Mouse (Mus musculus) cortical plate, adult 2 months (tissue): Measurements from ENCODE around the gene Cyp2c69.

Experiments used
- CTCF ChIP-seq: fragments of 200-500 bp; IDR thresholded peaks from 2 replicates; pipeline ENCODE4 v1.5.1; 2011; ENCODE audit warnings: mild to moderate bottlenecking, control low read depth, low read length; ENCODE audit not compliant: insufficient read depth; ENCODE audit errors: extremely low read depth
- POLR2A ChIP-seq: fragments of 200-500 bp; IDR thresholded peaks from 2 replicates; pipeline ENCODE4 v1.6.1; 2011; ENCODE audit warnings: mild to moderate bottlenecking, low read length, control low read depth; ENCODE audit not compliant: insufficient read depth; ENCODE audit errors: extremely low read depth

DNA sequence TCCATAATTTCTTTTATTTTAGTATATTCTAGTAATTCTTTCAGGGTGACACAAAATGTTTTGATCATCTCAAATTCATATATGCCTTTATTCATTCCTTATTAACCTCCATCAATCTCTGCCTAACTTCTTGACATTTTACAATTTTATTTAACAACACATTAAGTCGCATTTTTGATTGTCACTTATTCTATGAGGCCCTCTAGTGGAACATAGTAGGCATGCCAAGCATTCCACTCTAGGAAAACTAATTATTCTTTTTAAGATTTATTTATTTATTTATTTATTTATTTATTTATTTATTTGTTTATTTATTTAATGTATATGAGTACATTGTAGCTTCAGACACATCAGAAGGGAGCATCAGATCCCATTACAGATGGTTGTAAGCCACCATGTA, 43.4 kb upstream of the Cyp2c69 start:
- TF ChIP-seq CTCF (no peak), POLR2A (no peak)
